Mouse (Mus musculus) cerebellum, postnatal 14 days (tissue): ENCODE data around the gene Hap1.
"Not testable (repeated sequence)": the region's sequence is repeated elsewhere in the genome, so short reads cannot be mapped to it uniquely, and the experiment has no call there.

ENCODE experiments used
- DNase-seq, 2 experiments: peaks; one replicate each; pipeline ENCODE4 v3.0.0; 2021; ENCODE audit warnings: mixed read lengths in 2 of 2

The Hap1 gene

DNA sequence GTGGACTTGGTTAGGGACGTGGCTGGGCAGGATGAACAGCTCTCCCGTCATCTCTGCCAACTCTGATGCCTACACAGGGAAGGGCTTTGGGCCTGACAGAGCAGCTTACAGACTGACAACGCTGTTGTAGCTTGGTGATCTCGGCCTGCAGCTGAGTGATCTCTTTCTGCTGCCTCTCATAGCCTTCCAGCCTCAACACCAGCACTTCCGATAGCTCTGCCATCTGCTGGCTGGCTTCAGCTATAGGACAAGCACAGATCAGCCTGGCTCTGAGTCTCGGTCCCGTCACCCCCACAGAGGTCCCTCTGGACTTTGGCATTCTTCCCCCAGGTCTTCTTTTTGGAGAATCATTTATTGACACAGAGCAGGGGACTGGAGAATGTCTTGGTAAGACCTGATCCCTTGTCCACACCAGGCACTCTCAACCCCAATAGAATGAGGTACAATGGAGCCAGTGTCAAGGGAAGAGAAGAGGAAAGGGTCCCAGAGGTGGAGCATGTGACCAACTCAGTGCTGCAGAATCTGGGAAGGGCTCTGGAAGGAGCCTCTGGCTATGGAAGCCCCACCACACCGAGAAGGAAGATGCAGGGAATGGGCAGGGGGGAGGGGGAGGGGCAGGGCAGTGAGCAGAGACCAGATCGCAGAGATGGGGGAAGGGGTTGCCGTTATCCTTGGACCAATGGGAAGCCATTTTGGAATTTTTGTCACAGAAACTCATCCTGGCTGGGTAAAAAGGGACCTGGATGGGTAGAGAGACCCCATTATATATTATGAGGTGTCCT, 3.7 kb downstream of the Hap1 start:
- peak; percentile 63 to 71 for DNase-seq

DNA sequence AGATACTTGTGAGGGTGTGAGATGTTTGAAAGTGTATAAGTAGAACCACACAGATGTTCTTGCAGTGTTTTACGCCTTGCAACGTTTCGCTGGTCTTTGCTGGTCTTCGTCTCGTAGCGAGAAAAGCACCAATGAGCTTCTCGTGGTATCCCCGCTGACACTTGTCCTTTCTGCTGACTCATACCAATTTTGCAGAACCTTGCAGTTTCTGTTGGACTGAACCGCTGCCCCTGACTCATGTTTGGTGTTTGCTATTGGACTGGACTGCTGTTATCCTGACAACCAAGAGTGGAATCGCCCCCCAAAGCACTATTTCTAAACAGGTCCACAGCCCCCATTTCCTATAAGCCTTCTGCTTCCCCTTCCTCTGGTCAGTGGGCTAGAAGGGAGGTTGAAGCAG, 11.7 kb downstream of the Hap1 start:
- DNase-seq, result no peak

DNA sequence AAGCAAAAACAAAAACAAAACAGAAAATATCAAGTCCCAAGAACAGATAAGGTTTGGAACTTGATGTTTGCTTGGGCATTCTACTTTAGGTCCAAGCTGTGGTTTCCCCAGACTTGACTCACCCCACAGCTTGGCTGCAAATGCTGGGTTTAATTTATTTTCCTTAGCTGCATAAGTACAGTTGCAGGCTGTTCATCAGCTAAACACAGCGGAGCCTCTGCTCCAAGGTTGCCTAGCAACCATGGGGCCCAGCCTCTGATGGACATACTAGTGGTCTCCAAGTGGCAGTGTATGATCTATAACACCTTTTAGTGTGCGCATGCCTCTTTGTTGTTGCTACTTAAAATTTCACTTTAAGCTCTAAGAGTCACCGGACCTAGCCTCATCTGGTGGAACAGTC, 20.2 kb downstream of the Hap1 start:
- no peak for DNase-seq

GRCm38 (mm10) chr11:100333944-100334457, 21.9 kb downstream of the Hap1 start, which contains the start of gene Gast:
Gene Gast, plus strand, starts transcription at chr11:100334407.
- DNase-seq, result no peak

DNA sequence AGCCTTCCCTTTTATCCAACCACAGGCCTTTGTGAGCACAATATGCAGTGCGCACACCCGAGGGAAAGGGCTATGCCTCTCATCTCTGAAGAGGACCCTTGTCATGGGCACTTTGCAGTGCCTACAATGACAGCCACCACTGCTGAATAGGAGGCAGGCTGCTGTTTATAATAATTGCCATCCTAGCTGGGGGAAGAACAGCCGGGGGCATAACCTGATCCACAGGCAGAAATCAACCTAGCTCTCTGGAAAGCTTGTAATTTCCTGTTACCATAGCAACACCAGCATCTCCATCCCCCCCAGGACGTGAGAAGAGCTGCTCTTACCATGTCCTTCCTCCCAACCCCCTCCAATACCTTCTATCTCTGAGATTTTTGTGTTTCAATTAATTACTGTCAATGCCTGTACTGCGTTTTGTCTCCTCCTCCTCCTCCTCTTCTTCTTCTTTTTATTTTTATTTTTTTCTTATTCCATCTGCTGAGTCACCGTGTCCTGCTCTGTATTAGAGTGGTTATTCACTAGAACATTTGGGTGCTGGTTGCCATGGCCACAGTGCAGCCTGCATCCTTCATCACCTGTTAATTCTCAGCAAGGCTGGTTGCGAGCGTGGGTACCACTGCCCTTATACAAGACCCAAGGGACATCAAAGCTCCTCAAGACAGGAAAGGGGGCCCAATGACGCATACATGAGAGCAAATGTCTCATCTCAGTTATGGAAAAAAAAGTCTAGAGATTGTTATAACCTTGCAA, 23.0 kb downstream of the Hap1 start:
- DNase-seq, result no peak

DNA sequence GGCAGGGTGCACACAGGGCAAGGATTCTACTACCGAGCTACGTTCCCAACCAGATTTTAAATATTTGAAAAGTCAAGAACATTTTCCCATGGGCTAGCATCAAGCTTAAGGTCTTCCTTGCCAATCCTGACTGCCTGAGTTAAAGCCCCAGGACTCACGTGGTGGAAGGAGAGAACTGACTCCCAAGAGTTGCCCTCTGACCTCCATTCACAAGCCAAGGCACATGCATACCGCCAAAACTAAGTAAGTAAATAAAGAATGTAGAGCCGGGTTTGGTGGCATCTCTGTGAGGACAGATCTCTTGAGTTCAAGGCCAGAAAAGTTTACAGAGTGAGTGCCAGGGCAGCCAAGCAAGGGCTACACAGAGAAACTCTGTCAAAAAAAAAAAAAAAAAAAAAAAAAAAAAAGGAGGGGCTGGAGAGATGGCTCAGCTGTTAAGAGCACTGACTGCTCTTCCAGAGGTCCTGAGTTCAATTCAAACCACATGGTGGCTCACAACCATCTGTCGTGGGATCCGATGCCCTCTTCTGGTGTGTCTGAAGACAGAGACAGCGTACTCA, 25.0 kb downstream of the Hap1 start:
- DNase-seq, result not testable (repeated sequence)

- no peak for DNase-seq
Observed at GRCm38 (mm10) chr11:100330235-100330634, 25.7 kb downstream of the Hap1 start.

- DNase-seq, result no peak
Observed at GRCm38 (mm10) chr11:100327761-100328160, 28.2 kb downstream of the Hap1 start.

GRCm38 (mm10) chr11:100327316-100327715, 28.6 kb downstream of the Hap1 start:
- DNase-seq, result no peak

GRCm38 (mm10) chr11:100325062-100325629, 30.8 kb downstream of the Hap1 start:
- no peak for DNase-seq

DNA sequence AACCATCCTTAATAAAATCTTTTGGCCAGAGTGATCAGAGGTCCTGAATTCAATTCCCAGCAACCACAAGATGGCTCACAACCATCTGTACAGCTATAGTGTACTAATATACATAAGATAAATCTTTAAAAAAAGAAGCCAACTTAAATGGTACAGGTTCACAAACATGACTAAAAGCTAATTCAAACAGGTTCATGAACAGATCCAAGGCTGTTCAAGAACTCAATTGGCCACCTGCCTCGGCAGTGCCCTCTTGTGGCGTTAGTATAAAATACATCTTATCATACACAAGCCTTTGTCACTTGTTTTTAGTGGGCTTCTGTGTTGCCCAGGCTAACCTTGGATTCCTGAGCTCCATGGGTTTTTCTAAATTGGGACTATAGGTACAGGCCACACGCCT, 32.4 kb downstream of the Hap1 start:
- peak; percentile 72 to 83 for DNase-seq

DNA sequence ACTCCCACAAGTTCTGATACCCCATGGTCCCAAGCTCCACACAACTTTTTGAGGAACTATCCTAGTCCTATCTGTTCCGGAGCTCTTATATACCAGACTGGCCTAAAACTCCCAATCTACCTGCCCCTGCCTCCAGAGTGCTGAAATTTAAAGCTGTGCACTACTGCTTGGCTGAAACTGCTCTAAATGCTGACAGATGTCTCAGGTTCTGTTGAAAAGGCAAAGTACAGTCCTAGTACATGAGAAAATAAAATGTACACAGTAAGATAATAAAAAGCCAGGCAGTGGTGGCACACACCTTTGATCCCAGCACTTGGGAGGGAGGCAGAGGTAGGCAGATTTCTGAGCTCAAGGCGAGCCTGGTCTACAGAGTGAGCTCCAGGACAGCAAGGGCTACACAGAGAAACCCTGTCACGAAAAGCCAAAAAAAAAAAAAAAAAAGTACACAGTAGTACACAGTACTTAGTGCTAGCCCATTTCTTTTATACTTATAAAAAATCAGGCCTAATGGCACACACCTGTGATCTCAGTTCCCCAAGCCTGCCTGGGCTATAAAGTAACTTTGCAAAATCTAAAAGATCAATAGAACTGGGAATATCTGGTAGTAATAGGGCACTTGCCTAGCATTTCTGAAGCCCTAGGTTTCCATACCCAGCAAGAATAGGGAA, 33.2 kb downstream of the Hap1 start:
- DNase-seq, result no peak

- not testable (repeated sequence) for DNase-seq
Observed at GRCm38 (mm10) chr11:100321479-100322305, 34.2 kb downstream of the Hap1 start.

DNA sequence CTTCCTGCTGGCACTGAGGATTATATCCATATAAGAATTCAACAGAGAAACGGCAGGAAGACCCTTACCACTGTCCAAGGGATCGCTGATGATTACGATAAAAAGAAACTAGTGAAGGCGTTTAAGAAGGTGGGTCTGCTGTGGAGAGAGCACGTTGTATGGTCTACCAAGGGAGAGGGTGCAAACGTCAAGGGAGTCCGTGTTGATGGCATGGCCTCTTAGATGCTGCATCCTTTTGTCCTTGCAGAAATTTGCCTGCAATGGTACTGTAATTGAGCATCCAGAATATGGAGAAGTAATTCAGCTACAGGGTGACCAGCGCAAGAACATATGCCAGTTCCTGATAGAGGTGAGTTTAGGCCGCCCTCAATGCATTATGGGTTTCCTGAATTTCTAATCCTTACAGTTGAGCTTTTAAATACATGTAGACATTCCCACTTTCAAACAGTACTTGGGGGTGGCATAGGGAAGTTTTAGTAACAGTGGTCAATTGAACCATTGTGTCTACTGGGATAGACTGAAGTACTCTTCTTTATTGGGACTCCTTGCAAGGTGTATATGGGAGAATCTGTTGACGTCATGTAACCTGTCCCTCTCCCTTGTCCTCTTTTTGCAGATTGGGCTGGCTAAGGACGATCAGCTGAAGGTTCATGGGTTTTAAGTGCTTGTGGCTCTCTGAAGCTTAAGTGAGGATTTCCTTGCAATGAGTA, 35.1 kb downstream of the Hap1 start:
- DNase-seq, result not testable (repeated sequence)

DNA sequence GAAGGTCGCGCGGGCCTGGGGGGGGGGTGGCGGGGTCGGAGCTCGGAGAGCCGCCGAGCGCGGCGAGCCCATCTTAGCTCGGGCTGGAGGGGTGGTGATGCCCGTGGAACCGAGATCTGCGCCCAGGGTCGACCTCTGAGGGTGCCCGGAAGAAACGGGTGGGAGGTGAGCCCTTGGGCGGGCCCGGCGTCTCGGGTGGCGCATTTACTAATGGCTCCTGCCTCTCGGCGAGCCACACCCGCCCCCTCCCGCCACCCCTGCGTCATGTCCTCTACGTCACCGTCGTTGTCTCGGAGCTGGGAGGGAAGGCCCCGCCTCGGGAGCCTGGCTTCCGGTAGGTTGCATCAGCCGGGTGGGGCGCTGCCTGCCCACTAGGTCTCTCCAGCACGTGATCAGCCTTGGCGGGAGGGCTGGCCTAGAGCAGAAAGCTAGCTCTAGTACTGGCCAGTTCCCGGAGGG, 35.7 kb downstream of the Hap1 start:
- DNase-seq, result peak; percentile 96 to 97

DNA sequence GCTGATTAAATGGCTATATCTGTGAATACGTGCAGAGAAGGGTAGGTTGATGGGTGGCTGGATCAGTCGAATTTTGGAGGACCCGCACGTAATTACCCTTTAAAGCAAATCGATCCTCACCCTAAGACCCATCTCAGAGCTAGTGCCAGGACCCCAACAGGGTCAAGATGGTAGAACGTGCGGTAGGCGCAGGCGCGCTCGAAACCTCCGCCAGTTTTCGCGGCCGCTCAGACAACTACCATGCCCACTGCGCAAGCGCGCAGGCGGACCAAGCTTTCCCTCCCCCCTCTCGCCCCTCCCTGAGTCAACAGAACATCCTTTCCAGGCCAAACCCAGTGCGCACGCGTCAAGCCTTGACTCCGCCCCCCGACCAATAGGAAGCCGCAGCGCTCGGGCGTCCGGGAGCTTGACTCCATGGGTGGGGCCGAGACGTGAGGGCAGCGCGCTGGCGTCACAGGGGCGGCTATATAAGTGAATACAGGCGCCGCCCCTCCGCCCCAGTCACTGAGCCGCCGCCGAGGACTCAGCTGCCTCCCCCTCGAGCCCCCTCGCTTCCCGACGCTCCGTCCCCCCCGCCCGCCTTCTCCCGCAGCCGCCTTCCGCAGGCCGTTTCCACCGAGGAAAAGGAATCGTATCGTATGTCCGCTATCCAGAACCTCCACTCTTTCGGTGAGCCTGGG, 36.3 kb downstream of the Hap1 start, which contains the start of gene Eif1:
TSS of gene Eif1 (plus strand) at position 394 of the 680 bp plus-strand sequence.
- peak; percentile 100 for DNase-seq

DNA sequence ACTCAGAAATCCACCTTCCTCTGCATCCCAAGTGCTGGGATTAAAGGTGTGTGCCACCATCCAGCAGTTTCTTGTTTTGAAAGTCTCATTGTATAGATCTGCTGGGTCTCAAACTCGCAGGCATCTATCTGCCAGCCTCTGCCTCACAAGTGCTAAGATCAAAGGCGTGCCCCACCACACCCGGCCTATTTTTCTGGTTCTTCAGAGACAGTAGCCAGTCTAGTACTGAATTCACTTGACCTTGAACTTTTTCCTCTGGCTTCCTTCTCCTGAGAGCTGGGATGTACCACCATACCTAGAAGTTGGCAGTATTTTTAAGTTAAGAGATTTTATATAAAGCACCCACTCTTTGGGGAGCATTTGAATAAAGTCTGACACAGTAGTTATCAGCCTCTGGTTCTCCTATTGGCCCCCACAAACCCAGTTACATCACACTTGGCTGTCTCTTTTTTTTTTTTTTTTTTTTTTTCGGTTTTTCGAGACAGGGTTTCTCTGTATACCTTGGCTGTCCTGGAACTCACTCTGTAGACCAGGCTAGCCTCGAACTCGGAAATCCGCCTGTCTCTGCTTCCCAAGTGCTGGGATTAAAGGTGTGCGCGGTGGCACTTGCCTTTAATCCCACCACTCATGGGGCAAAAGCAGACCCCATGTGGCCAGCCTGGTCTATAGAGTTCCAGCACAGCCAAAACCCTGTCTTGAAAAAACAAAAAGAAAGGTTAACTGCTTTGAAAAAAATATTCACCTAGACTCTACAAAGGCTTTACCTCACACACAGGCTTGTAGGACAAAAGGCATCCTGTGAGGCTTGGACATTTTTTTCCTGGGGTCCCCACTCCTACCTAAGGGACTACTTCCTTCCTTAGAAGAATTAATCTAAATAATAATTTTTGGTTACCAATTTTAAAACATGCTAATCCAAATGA, 37.1 kb downstream of the Hap1 start:
- DNase-seq, result peak; percentile 37 to 42

DNA sequence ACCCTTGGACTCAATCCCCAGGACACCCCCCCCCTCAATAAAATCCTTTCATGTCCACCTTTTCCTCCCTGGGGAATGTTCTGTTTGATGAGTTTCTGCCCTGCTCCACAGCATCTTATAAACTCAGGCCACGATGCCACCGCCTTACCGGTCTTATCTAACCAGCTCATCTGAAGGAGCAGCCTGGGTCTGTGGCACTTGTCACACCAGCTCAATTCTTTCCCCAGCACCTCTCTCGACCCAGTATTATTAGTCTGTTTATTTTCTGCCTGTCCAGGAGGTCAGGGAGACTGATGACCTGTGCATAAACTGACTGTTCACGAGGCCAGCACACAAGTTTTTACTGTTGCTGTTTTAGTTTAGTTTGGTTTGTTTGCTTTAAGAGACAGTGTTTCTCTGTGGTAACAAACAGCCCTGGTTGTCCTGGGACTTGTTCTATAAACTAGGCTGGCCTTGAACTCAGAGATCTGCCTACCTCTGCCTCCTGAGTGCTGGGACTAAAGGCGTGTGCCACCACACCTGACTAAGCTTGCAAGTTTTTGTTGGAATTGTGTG, 38.0 kb downstream of the Hap1 start:
- no peak for DNase-seq

DNA sequence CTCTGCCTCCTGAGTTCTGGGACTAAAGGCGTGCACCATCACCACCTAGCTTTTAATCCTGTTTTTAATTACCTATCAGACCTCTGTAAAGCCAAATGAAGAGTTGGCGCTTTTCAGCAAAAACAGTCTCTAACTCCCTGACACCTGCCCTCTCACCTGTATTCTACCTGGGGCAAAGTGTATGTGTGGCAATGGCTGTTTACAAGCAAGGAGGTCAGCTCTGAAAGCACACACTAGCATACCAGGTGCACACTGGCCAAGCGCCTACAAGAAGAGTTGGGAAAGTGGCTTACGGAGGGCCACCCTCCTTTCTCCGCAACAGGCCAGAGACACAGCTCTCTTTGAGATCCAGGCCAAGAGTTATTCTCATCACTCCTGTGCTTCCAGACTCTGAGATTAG, 40.5 kb downstream of the Hap1 start:
- no peak for DNase-seq
